In the genomic region with DNA sequence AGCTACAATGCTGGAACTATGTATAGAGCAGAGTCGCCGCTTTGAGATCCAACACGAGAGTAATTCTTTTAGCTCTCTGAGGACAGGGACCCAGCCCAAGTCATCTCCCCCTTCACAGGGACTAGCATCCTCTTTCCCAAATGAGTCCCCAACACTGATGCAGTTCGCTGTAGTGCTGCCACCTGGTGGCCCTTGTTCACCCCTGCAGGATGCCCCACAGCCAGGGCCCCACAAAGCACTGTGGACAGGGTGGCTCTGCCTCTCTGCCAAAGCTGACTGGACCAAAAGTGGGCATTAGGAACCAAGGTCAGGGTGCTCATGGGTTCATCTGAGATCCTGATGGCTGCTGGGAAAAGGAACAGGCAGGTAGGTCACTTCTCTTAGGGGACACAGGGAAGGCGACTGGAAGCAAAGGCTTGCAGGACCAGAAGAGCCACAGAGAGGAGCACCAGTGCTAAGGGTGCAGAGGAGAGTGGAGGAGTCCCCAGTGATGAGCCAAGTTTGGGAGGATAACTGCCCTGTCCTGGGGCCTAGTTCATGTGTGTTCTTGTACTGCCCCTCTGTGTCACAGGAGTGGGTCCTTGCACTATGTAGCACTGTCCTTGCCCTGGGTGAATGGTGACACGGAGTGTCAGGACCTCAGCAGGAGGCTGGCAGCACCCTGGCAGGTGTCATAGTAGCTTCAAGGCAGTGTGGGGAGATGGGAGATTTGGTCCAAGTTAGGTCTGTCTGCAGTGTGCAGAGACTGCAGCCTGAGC, we compare ENCODE assay signal across 8 mouse cellular contexts. TPM values are rescaled to one million over a fixed set of nuclear protein-coding genes. Genes with fewer than 3 reads are reported as not detected.
DNase-seq lines count a peak whose midpoint lies in the region; ATAC-seq and TF ChIP-seq lines count a peak whose summit lies in the region.
"Had no signal": no experiment of that assay in that cellular context is flagged by ENCODE, and none has a peak within 500 bp of the region (broad histone marks: within the 10 kb centered on the region; RNA-seq: fewer than 3 reads in every experiment).

No protein-coding gene starts in this region.

- no peak overlapping the region for H3K4me2 ChIP-seq in forebrain, embryonic 13.5 days
- H3K4me2 ChIP-seq in lung, embryonic 16.5 days (ENCODE audit: low read depth, low read length) = no peak overlapping the region
- H3K4me2 ChIP-seq: neural tube, embryonic 12.5 days had no signal

- TF ChIP-seq CTCF in bone marrow, adult 2 months (IDR thresholded peaks at IDR 0.05; ENCODE audit: control insufficient read depth, insufficient read depth, low read length) = peak; percentile 92
- TF ChIP-seq CTCF in kidney, adult 2 months (conservative IDR thresholded peaks at IDR 0.05; ENCODE audit: insufficient read depth, insufficient read length, low read depth, low read length) = peak; percentile 74
- TF ChIP-seq CTCF in olfactory bulb, adult 2 months (IDR thresholded peaks at IDR 0.05; ENCODE audit: insufficient read depth, low read depth, low read length) = peak; percentile 85; the same call in 1 of the 2 replicates

- H3K27ac ChIP-seq in bone marrow, adult 2 months (ENCODE audit: control insufficient read depth, insufficient read depth, low read depth, low read length, poor library complexity) = no peak overlapping the region
- H3K27ac ChIP-seq in forebrain, embryonic 13.5 days = no peak overlapping the region
- no peak overlapping the region for H3K27ac ChIP-seq in kidney, adult 2 months (ENCODE audit: insufficient read depth, low read depth, low read length)
- no peak overlapping the region for H3K27ac ChIP-seq in lung, embryonic 16.5 days (ENCODE audit: low read length)
- H3K27ac ChIP-seq in olfactory bulb, adult 2 months (ENCODE audit: insufficient read depth, low read depth, low read length) = no peak overlapping the region
- H3K27ac ChIP-seq: neural tube, embryonic 12.5 days had no signal

- H3K9me3 ChIP-seq in forebrain, embryonic 13.5 days (replicated peaks) = no peaks in the 10 kb centered on the region; the same call in 1 of the 2 replicates
- H3K9me3 ChIP-seq in lung, embryonic 16.5 days (ENCODE audit: control insufficient read depth, low read length) = no peaks in the 10 kb centered on the region

- peaks cover 47% of the 10 kb centered on the region for H3K36me3 ChIP-seq in forebrain, embryonic 13.5 days (ENCODE audit: poor library complexity, severe bottlenecking)
- H3K36me3 ChIP-seq in kidney, adult 2 months (ENCODE audit: control insufficient read depth, insufficient read depth, low read length) = no peaks in the 10 kb centered on the region; the same call in 1 of the 2 replicates
- H3K36me3 ChIP-seq in lung, embryonic 16.5 days (ENCODE audit: control insufficient read depth, insufficient read depth, low read length) = peaks cover 13% of the 10 kb centered on the region; the same call in 1 of the 2 replicates

- H3K9ac ChIP-seq in forebrain, embryonic 13.5 days = no peak overlapping the region
- no peak overlapping the region for H3K9ac ChIP-seq in lung, embryonic 16.5 days (ENCODE audit: low read length)
- H3K9ac ChIP-seq: neural tube, embryonic 12.5 days had no signal

- no peak for TF ChIP-seq POLR2A in bone marrow, adult 2 months (IDR thresholded peaks at IDR 0.05; ENCODE audit: borderline replicate concordance, control insufficient read depth, low read depth, low read length)
- no peak for TF ChIP-seq POLR2A in kidney, adult 2 months (IDR thresholded peaks at IDR 0.05; ENCODE audit: low read depth, low read length)
- TF ChIP-seq POLR2A in olfactory bulb, adult 2 months (IDR thresholded peaks at IDR 0.05; ENCODE audit: insufficient read depth, low read depth, low read length) = no peak

- H3K4me3 ChIP-seq in bone marrow, adult 2 months (replicated peaks; ENCODE audit: control insufficient read depth, low read depth, low read length) = no peak overlapping the region
- H3K4me3 ChIP-seq in forebrain, embryonic 13.5 days = no peak overlapping the region
- no peak overlapping the region for H3K4me3 ChIP-seq in kidney, adult 2 months (ENCODE audit: insufficient read depth, low read depth, low read length)
- H3K4me3 ChIP-seq in lung, embryonic 16.5 days (ENCODE audit: low read length) = no peak overlapping the region
- H3K4me3 ChIP-seq in olfactory bulb, adult 2 months (ENCODE audit: insufficient read depth, low read depth, low read length) = no peak overlapping the region
- H3K4me3 ChIP-seq: neural tube, embryonic 12.5 days had no signal

- H3K27me3 ChIP-seq in forebrain, embryonic 13.5 days = no peaks in the 10 kb centered on the region
- H3K27me3 ChIP-seq in kidney, adult 2 months (replicated peaks; ENCODE audit: control insufficient read depth, insufficient read depth, low read length) = no peaks in the 10 kb centered on the region
- H3K27me3 ChIP-seq in lung, embryonic 16.5 days (ENCODE audit: control insufficient read depth, insufficient read depth, low read depth, low read length) = no peaks in the 10 kb centered on the region
- H3K27me3 ChIP-seq: neural tube, embryonic 12.5 days had no signal

- peak; percentile 66 for DNase-seq in 3T3-L1 (ENCODE audit: low read depth, low spot score)
- DNase-seq in A20 (ENCODE audit: low read depth, low spot score) = peak; percentile 54
- peak; percentile 52 for DNase-seq in kidney, adult 2 months

- 68% methylated on average over 6 of the region's 6 CpGs for WGBS in bone marrow, adult 2 months
- WGBS in forebrain, embryonic 13.5 days = 50% methylated on average over 6 of the region's 6 CpGs
- 62% methylated on average over 6 of the region's 6 CpGs for WGBS in kidney, adult 2 months
- WGBS in lung, embryonic 16.5 days = 48% methylated on average over 6 of the region's 6 CpGs
- WGBS in olfactory bulb, adult 2 months = 54% methylated on average over 6 of the region's 6 CpGs

- ATAC-seq in forebrain, embryonic 13.5 days = peak; percentile 63
- peak; percentile 38; the same call in 1 of the 2 replicates for ATAC-seq in lung, embryonic 16.5 days (ENCODE audit: low read depth)

- H3K4me1 ChIP-seq in bone marrow, adult 2 months (ENCODE audit: control insufficient read depth, insufficient read depth, low read length) = no peaks in the 10 kb centered on the region
- H3K4me1 ChIP-seq in forebrain, embryonic 13.5 days = peaks cover 15% of the 10 kb centered on the region
- H3K4me1 ChIP-seq in kidney, adult 2 months (ENCODE audit: control insufficient read depth, insufficient read depth, low read length) = peaks cover 3% of the 10 kb centered on the region; the same call in 1 of the 2 replicates
- H3K4me1 ChIP-seq in lung, embryonic 16.5 days (replicated peaks; ENCODE audit: control insufficient read depth, insufficient read depth, low read length) = peaks cover 6% of the 10 kb centered on the region; the same call in 1 of the 2 replicates
- H3K4me1 ChIP-seq in olfactory bulb, adult 2 months (ENCODE audit: control insufficient read depth, insufficient read depth, low read length) = peaks cover 26% of the 10 kb centered on the region

RNA-seq across cellular contexts. Expression of a gene that starts 7.4 kb away (rescaled TPM):
- 35.7 and 48.1 TPM in 2 replicates for polyA plus RNA-seq in bone marrow, adult 2 months (2011; ENCODE audit: insufficient read depth, insufficient read length, low replicate concordance, missing spikeins)
- 62.4 and 64.2 TPM in 2 replicates for polyA plus RNA-seq in forebrain, embryonic 13.5 days (2015; fragmentation: Nextera tagmentation; extraction: Ambion mirVana)
- 226 and 272 TPM in 2 replicates for polyA plus RNA-seq in kidney, adult 2 months (2012; rRNA removed)
- polyA plus RNA-seq in lung, embryonic 16.5 days (2015; fragmentation: Nextera tagmentation; extraction: Ambion mirVana) = 44.1 and 49.4 TPM in 2 replicates
- polyA plus RNA-seq in olfactory bulb, adult 2 months (2012; ENCODE audit: insufficient read depth, insufficient read length, low replicate concordance, missing spikeins) = not detected in 2 replicates

RNA-seq across cellular contexts. Expression of a gene that starts 14.2 kb away (rescaled TPM):
- polyA plus RNA-seq in bone marrow, adult 2 months (2011; ENCODE audit: insufficient read depth, insufficient read length, low replicate concordance, missing spikeins) = 31.4 and 64.8 TPM in 2 replicates
- 176 and 192 TPM in 2 replicates for polyA plus RNA-seq in forebrain, embryonic 13.5 days (2015; fragmentation: Nextera tagmentation; extraction: Ambion mirVana)
- polyA plus RNA-seq in kidney, adult 2 months (2012; rRNA removed) = 157 and 169 TPM in 2 replicates
- 402 TPM in 2 replicates for polyA plus RNA-seq in lung, embryonic 16.5 days (2015; fragmentation: Nextera tagmentation; extraction: Ambion mirVana)
- polyA plus RNA-seq in olfactory bulb, adult 2 months (2012; ENCODE audit: insufficient read depth, insufficient read length, low replicate concordance, missing spikeins) = 218 TPM in 1 of 2 replicates, not detected in the other

RNA-seq across cellular contexts. Expression of a gene that starts 49.1 kb away (rescaled TPM):
- 1.2 TPM in 1 of 2 replicates, not detected in the other for polyA plus RNA-seq in bone marrow, adult 2 months (2011; ENCODE audit: insufficient read depth, insufficient read length, low replicate concordance, missing spikeins)
- 1.9 and 2.2 TPM in 2 replicates for polyA plus RNA-seq in forebrain, embryonic 13.5 days (2015; fragmentation: Nextera tagmentation; extraction: Ambion mirVana)
- polyA plus RNA-seq in kidney, adult 2 months (2012; rRNA removed) = 394 and 454 TPM in 2 replicates
- polyA plus RNA-seq in lung, embryonic 16.5 days (2015; fragmentation: Nextera tagmentation; extraction: Ambion mirVana) = 19.8 and 22.8 TPM in 2 replicates
- not detected in 2 replicates for polyA plus RNA-seq in olfactory bulb, adult 2 months (2012; ENCODE audit: insufficient read depth, insufficient read length, low replicate concordance, missing spikeins)

Comparison
In these comparisons a context has a peak if more than half of its experiments do, and no peak if none do; other contexts are left out.
1. RNA of a gene that starts 49.1 kb away (polyA plus RNA-seq): 394 to 454 TPM in kidney, adult 2 months; 19.8 to 22.8 TPM in lung, embryonic 16.5 days, 1.9 to 2.2 TPM in forebrain, embryonic 13.5 days, 1.2 TPM in bone marrow, adult 2 months and not detected in olfactory bulb, adult 2 months; every median in the first group is over 10 times any median in the second.
2. Peak in every context shown above with its lines, with median percentiles within 50 percentile points of each other: DNase-seq and CTCF ChIP-seq.